Mouse (Mus musculus) G1E (cell line): Measurements from ENCODE around the gene Trim9. TPM values are rescaled to one million over a fixed set of nuclear protein-coding genes. Genes with fewer than 3 reads are reported as not detected.

Experiments
- ATAC-seq: 2 replicates; pipeline ENCODE4 v1.8.0; 2016; ENCODE audit warnings: mild to moderate bottlenecking; ENCODE audit not compliant: insufficient number of reproducible peaks, poor library complexity, low FRiP score, severe bottlenecking; ENCODE audit errors: extremely low read depth
- DNase-seq: peaks from one replicate; pipeline ENCODE4 v3.0.0; 2012; ENCODE audit warnings: low spot score
- H3K27me3 ChIP-seq: 2 replicates; pipeline ENCODE4 v1.6.1; 2012; ENCODE audit warnings: mild to moderate bottlenecking, low read length, inconsistent platforms; ENCODE audit not compliant: insufficient read depth
- H3K36me3 ChIP-seq: replicated peaks from 2 replicates; pipeline ENCODE3; 2012; ENCODE audit warnings: mild to moderate bottlenecking, inconsistent platforms
- H3K4me1 ChIP-seq: 2 replicates; pipeline ENCODE4 v1.6.1; 2012; ENCODE audit warnings: low read depth, low read length, inconsistent platforms, mixed read lengths; ENCODE audit not compliant: insufficient read depth
- H3K4me3 ChIP-seq: 2 replicates; pipeline ENCODE4 v1.5.1; 2012; ENCODE audit warnings: low read depth, mild to moderate bottlenecking, inconsistent platforms, low read length, moderate library complexity, mixed read lengths
- H3K9me3 ChIP-seq: replicated peaks from 2 replicates; pipeline ENCODE4 v1.6.1; 2012; ENCODE audit warnings: inconsistent platforms
- CTCF ChIP-seq: IDR thresholded peaks from 2 replicates; pipeline ENCODE4 v1.5.1; 2012; ENCODE audit warnings: low read depth, low read length, inconsistent platforms, mixed read lengths
- GATA1 ChIP-seq: IDR thresholded peaks from 2 replicates; pipeline ENCODE4 v1.6.1; 2012; ENCODE audit warnings: borderline replicate concordance, low read length, inconsistent platforms, mixed read lengths
- GATA2 ChIP-seq: IDR thresholded peaks from 2 replicates; pipeline ENCODE4 v1.6.1; 2012; ENCODE audit warnings: low read depth, low read length, inconsistent platforms, borderline replicate concordance
- POLR2AphosphoS5 ChIP-seq: IDR thresholded peaks from 2 replicates; pipeline ENCODE4 v1.6.1; 2012; ENCODE audit warnings: low read depth, low read length, inconsistent platforms; ENCODE audit not compliant: insufficient replicate concordance
- TAL1 ChIP-seq: conservative IDR thresholded peaks from 2 replicates; pipeline ENCODE4 v1.6.1; 2012; ENCODE audit warnings: low read depth, low read length, inconsistent platforms, mixed read lengths
- polyA plus RNA-seq: library from polyadenylated mRNA; stranded (reverse); fragments of >175 nt; gene quantifications from 2 replicates; pipeline ENCODE4 v1.2.3, GENCODE M21; 2012
- total RNA-seq, 2 experiments: library from RNA; stranded (forward) in 1 of 2; stranded (reverse) in 1 of 2; fragments of 200-1000 nt in 1 of 2; fragments of >200 nt in 1 of 2; fragmentation: Nextera tagmentation in 1 of 2; gene quantifications; 2 replicates each; pipeline ENCODE4 v1.2.3; 2014 to 2017

The Trim9 gene
- not detected in 2 replicates for total RNA-seq (2014; fragmentation: Nextera tagmentation)
- 0.29 and 1.1 TPM in 2 replicates for total RNA-seq (2017)
- polyA plus RNA-seq: not detected in 2 replicates

DNA sequence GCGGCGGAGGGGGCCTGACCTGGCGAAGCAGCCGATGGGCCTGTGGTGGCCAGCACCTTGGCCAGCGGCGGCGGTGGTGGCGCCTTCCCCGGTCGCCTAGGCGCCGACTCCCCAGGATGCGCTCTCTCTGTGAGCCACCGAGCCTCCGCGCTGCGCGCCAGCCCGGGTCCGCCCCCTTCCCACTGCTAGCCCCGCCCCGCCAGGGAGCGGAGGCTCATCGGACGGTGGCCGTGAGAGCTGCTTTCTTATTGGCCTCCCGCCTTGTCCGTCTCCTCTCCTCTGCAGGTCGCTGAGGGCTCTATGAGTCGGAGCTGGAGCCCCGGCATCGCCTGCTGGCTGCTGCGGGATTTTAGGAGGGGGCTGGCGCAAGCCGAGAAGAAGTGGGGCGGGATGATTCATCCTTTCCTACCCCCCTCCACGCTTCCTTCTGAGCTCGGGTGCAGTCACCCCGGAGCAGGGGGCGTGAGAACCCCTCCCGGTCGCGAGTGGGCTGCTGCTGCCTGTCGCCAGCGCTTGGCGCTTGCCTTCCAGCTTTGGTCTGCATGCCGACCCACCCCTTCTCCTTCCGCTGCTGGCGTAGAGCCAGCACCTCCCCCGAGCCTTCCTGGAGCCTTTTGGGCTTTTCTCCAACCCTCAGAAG is at the start of gene Trim9:
Trim9 (minus strand) TSS at position 413 of the 640 bp plus-strand sequence.
- TF ChIP-seq TAL1 (no peak), POLR2AphosphoS5 (no peak), GATA1 (no peak), GATA2 (no peak), CTCF (no peak)
- ATAC-seq (no peak), DNase-seq (no peak)
- Histone ChIP-seq H3K9me3 (peaks cover 13% of the 10 kb centered on the region), H3K27me3 (peaks cover 19% of the 10 kb centered on the region; the same call in 1 of the 2 replicates), H3K36me3 (no peaks in the 10 kb centered on the region), H3K4me1 (no peaks in the 10 kb centered on the region), H3K4me3 (no peak within 1 kb of the TSS)

DNA sequence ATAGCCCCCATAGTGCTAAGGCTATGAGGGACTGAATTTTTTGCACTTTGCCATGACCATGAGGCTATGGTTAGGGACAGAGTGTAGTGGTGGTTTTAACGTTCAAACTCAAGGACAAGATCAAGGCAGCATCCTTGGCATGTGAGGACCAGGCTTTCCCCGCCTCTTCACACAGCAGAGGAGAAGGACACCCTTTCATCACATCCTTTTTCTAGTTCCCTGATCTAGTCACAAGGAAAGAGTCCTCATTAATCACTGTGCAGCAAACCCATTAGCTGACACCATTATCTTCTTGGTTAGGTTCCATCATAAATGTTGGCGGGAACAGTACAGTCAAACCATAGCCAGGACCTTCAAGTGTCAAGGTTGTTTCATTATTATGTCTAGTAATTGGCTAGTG is 47.6 kb upstream of the Trim9 start:
- Histone ChIP-seq H3K27me3 (peaks cover 5% of the 10 kb centered on the region; the same call in 1 of the 2 replicates), H3K36me3 (no peaks in the 10 kb centered on the region), H3K4me1 (no peaks in the 10 kb centered on the region), H3K9me3 (no peaks in the 10 kb centered on the region), H3K4me3 (no peak overlapping the region)
- no peak for TF ChIP-seq GATA1
- no peak for TF ChIP-seq CTCF
- no peak for ATAC-seq
- no peak for DNase-seq

DNA sequence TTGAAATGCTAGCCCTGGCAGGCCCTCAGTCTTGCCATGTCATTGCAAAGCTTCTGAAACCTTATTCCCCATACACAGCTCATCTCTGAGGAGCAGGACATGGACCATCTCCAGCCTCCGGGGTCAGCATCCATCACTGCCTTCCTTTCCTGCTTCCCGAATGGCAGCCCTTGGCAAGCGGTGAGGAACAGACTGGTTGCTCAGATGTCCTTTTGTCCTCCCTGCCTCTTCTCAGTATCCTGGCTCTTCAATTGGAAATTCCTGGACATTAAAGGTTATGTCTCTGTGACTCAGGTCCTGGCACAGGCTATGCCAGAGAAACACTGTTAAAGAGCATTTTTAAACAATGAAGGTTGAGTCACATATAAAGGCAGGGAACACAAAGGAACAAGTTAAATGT is 43.8 kb upstream of the Trim9 start:
- no peaks in the 10 kb centered on the region for H3K36me3 ChIP-seq
- DNase-seq (no peak), ATAC-seq (no peak)
- H3K4me3 ChIP-seq: no peak overlapping the region
- no peaks in the 10 kb centered on the region for H3K9me3 ChIP-seq
- no peaks in the 10 kb centered on the region for H3K4me1 ChIP-seq
- H3K27me3 ChIP-seq: peaks cover 10% of the 10 kb centered on the region
- no peak for TF ChIP-seq GATA2
- no peak for TF ChIP-seq TAL1
- no peak for TF ChIP-seq POLR2AphosphoS5
- no peak for TF ChIP-seq GATA1
- no peak for TF ChIP-seq CTCF

DNA sequence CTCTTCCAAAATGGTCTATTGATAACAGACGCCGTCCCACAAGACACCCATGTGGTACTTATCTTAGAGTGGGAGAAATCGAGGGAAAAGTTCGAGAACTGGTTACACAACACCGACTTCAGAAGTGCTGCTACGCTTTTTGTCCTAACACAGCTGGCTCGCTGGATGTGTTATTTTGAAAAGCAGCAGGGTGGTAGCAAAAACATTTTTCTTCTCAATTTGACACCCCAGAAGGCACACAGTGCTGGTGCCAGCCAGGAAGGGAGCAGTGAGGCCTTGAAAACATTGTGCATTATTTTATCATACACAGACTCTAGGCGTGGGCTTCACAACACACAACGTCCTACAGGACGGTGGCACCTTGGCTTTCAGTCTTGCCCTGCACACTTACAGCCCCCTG is 27.6 kb upstream of the Trim9 start:
- no peak overlapping the region for H3K4me3 ChIP-seq
- no peak for ATAC-seq
- no peaks in the 10 kb centered on the region for H3K36me3 ChIP-seq
- no peaks in the 10 kb centered on the region for H3K27me3 ChIP-seq
- H3K4me1 ChIP-seq: no peaks in the 10 kb centered on the region
- H3K9me3 ChIP-seq: no peaks in the 10 kb centered on the region
- TF ChIP-seq GATA1: no peak
- no peak for TF ChIP-seq CTCF
- no peak for TF ChIP-seq TAL1
- DNase-seq: no peak

DNA sequence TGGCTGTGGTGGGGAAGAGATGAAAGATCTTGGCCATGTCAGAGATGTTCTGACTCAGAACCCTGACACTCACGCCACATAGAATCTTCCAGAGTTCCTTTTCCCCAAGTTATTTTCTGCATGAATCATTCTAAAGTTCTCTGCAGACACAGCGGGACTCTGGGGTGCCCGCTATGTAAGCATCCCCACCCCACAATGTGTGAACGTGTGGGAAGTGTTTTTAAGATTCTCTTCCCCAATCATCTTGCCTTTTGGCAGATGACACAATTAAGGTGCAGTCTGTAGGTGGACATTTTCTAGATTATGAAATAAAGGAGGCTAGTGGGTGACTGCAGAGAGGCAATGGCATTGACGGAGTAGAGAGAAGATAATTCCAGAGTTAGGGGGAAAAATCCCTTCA is 25.5 kb upstream of the Trim9 start:
- no peaks in the 10 kb centered on the region for H3K27me3 ChIP-seq
- H3K36me3 ChIP-seq: no peaks in the 10 kb centered on the region
- DNase-seq: no peak
- H3K4me3 ChIP-seq: no peak overlapping the region
- TF ChIP-seq GATA1 (no peak), POLR2AphosphoS5 (no peak), CTCF (no peak), GATA2 (no peak), TAL1 (no peak)
- ATAC-seq: no peak
- no peaks in the 10 kb centered on the region for H3K9me3 ChIP-seq
- no peaks in the 10 kb centered on the region for H3K4me1 ChIP-seq

DNA sequence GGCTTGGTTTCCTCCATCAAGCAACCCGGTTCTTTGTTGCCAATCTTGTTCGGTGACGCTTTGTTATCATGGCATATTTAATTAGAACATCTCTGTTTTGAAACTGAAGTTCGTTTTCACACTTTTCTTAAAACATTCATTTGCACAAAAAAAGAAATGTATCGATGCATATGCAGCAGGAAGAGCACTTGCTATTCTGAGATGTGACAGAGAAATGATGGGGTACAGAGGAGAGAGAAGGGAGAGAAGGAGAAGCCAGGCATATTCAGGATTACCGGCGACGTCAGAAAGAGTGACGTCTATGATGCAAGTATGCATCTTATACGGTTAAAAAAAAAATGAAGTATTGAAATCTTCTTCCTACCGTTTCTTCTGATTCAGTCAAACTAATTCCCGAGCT is 21.9 kb upstream of the Trim9 start:
- H3K4me1 ChIP-seq: no peaks in the 10 kb centered on the region; the same call in 1 of the 2 replicates
- no peaks in the 10 kb centered on the region for H3K36me3 ChIP-seq
- ATAC-seq (no peak), DNase-seq (no peak)
- H3K4me3 ChIP-seq: no peak overlapping the region
- TF ChIP-seq GATA2 (no peak), CTCF (no peak), POLR2AphosphoS5 (no peak), GATA1 (no peak), TAL1 (no peak)
- no peaks in the 10 kb centered on the region for H3K9me3 ChIP-seq
- H3K27me3 ChIP-seq: no peaks in the 10 kb centered on the region; the same call in 1 of the 2 replicates

DNA sequence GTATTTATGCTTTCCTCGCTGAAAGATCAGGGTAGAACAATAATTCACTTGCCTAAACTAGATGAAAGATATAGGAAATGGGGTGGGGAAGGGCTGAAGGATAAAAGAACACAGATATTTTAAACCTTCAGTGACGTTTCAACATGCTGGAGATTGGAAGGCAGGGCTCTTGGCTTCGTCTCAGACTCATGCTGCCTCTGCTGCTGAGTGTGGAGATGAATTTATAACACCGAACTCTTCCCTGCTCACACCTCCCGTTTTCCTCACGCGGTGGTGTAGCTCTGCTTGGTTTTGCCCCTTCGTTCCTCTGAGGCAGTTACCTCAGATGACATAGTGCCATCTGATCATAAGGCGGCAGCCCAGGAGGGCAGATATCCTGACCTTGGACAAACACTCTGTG is 21.4 kb upstream of the Trim9 start:
- H3K9me3 ChIP-seq: no peaks in the 10 kb centered on the region
- DNase-seq (no peak), ATAC-seq (no peak)
- H3K4me1 ChIP-seq: no peaks in the 10 kb centered on the region; the same call in 1 of the 2 replicates
- H3K4me3 ChIP-seq: no peak overlapping the region
- no peaks in the 10 kb centered on the region; the same call in 1 of the 2 replicates for H3K27me3 ChIP-seq
- H3K36me3 ChIP-seq: no peaks in the 10 kb centered on the region
- no peak for TF ChIP-seq GATA2
- no peak for TF ChIP-seq TAL1
- TF ChIP-seq CTCF: no peak
- no peak for TF ChIP-seq POLR2AphosphoS5
- TF ChIP-seq GATA1: no peak
